Mouse (Mus musculus) liver, embryonic 15.5 days (tissue): ENCODE data around the gene Galnt18. TPM values are rescaled to one million over a fixed set of nuclear protein-coding genes. Genes with fewer than 3 reads are reported as not detected.

Source experiments
- ATAC-seq: fragments of 200-750 bp; cut with Nextera tagmentation; 2 replicates; pipeline ENCODE4 v1.8.0; 2017; ENCODE audit warnings: moderate number of reproducible peaks, mild to moderate bottlenecking, moderate library complexity; ENCODE audit not compliant: insufficient read depth
- H3K27ac ChIP-seq: fragments of 300-500 bp; sonication (generic); replicated peaks from 2 replicates; pipeline ENCODE4 v1.5.1; 2015; ENCODE audit warnings: mild to moderate bottlenecking, inconsistent platforms
- H3K27me3 ChIP-seq: fragments of 300-500 bp; sonication (generic); 2 replicates; pipeline ENCODE4 v1.6.1; 2015; ENCODE audit warnings: mild to moderate bottlenecking, inconsistent platforms
- H3K36me3 ChIP-seq: fragments of 300-500 bp; sonication (generic); replicated peaks from 2 replicates; pipeline ENCODE4 v1.6.1; 2015; ENCODE audit warnings: moderate library complexity, mild to moderate bottlenecking, inconsistent platforms
- H3K4me1 ChIP-seq: fragments of 300-500 bp; sonication (generic); replicated peaks from 2 replicates; pipeline ENCODE4 v1.6.1; 2015; ENCODE audit warnings: inconsistent platforms
- H3K4me2 ChIP-seq: fragments of 300-500 bp; sonication (generic); 2 replicates; pipeline ENCODE4 v1.6.1; 2015; ENCODE audit warnings: moderate library complexity, mild to moderate bottlenecking, inconsistent platforms
- H3K4me3 ChIP-seq: fragments of 300-500 bp; sonication (generic); replicated peaks from 2 replicates; pipeline ENCODE4 v1.5.1; 2015; ENCODE audit warnings: mild to moderate bottlenecking, inconsistent platforms
- H3K9ac ChIP-seq: fragments of 300-500 bp; sonication (generic); 2 replicates; pipeline ENCODE4 v1.6.1; 2015; ENCODE audit warnings: moderate library complexity, mild to moderate bottlenecking, inconsistent platforms
- H3K9me3 ChIP-seq: fragments of 300-500 bp; sonication (generic); replicated peaks from 2 replicates; pipeline ENCODE4 v1.6.1; 2016; ENCODE audit warnings: inconsistent platforms
- WGBS: fragments of 180-500 bp; shearing (Covaris S2); methylation state at CpG from one replicate; pipeline ENCODE4 v1.1.7; 2015; ENCODE audit warnings: mixed read lengths; ENCODE audit not compliant: insufficient replicate concordance; 5-methylcytosine and 5-hydroxymethylcytosine counted together
- polyA plus RNA-seq: library from polyadenylated mRNA; unstranded; fragments of >200 nt; fragmentation: Nextera tagmentation; extraction: Ambion mirVana; gene quantifications from 2 replicates; pipeline ENCODE4 v1.2.1, GENCODE M21; 2015

Galnt18 gene
- polyA plus RNA-seq, 1 experiment from 2014 or later = 1.5 TPM

DNA sequence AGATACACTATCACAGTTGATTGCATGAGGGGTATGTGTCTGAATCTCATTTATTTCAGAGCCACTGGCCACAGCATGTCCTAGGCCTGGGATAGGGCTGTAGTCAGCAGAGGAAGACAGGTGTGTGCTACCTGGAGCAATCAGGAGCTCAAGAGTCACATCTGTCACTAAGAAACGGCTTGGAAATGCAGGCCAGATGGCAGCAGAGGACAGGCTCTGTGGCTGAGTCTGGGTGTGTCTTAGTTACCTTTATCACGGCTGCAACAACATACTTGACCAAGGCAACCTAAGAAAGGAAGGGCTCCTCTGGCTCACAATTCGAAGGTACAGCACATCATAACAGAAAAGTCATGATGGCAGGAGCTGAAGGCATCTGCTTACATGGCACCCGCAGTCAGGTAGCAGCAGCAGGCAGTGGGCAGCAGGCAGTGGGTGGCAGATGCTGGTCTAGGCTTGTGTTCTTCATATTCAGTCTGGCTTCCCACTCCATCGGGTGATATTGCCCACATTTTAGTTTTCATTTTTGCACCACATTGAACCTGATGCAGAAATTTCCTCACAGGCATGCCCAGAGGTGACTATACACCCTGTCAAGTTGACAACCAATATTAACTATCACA, 190.2 kb downstream of the Galnt18 start:
- H3K9ac ChIP-seq = no peak overlapping the region
- H3K4me1 ChIP-seq = no peaks in the 10 kb centered on the region
- no peak overlapping the region for H3K4me3 ChIP-seq
- no peak overlapping the region for H3K4me2 ChIP-seq
- no peak overlapping the region for H3K27ac ChIP-seq
- no peaks in the 10 kb centered on the region for H3K36me3 ChIP-seq
- H3K9me3 ChIP-seq = no peaks in the 10 kb centered on the region
- H3K27me3 ChIP-seq = no peaks in the 10 kb centered on the region
- ATAC-seq = no peak
- WGBS = 46% methylated on average over 5 of the region's 5 CpGs

- no peak for ATAC-seq
- Histone ChIP-seq H3K4me1 (no peaks in the 10 kb centered on the region), H3K27me3 (no peaks in the 10 kb centered on the region), H3K27ac (no peak overlapping the region), H3K4me3 (no peak overlapping the region), H3K36me3 (no peaks in the 10 kb centered on the region), H3K9me3 (no peaks in the 10 kb centered on the region), H3K9ac (no peak overlapping the region), H3K4me2 (no peak overlapping the region)
- WGBS = 36% methylated on average over 4 of the region's 4 CpGs
These were observed 191.4 kb downstream of the Galnt18 start for GRCm38 (mm10) chr7:111588291-111588781.

DNA sequence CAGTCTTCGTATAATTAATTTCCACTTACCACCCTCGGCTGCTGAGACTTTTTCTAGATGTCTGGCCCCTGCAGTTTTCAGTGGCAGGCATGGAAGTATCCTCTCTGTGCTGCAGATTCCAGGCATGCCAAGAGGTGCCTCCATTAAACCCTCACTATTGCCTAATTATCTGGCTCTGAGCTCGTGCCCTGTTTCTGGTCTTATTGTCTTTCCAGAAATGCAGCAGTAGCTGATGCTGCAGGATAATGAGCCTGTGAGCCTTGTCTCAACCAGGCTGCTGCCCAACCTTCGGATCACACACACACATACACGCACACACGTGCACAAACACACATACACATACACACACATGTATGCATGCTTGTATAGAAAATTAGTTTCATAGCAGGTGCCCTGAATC, 199.2 kb downstream of the Galnt18 start:
- H3K27me3 ChIP-seq = no peaks in the 10 kb centered on the region
- ATAC-seq = no peak
- no peak overlapping the region for H3K9ac ChIP-seq
- H3K27ac ChIP-seq = no peak overlapping the region
- H3K4me1 ChIP-seq = no peaks in the 10 kb centered on the region
- H3K4me3 ChIP-seq = no peak overlapping the region
- H3K9me3 ChIP-seq = no peaks in the 10 kb centered on the region
- H3K4me2 ChIP-seq = no peak overlapping the region
- no peaks in the 10 kb centered on the region for H3K36me3 ChIP-seq
- 49% methylated on average over 6 of the region's 6 CpGs for WGBS

DNA sequence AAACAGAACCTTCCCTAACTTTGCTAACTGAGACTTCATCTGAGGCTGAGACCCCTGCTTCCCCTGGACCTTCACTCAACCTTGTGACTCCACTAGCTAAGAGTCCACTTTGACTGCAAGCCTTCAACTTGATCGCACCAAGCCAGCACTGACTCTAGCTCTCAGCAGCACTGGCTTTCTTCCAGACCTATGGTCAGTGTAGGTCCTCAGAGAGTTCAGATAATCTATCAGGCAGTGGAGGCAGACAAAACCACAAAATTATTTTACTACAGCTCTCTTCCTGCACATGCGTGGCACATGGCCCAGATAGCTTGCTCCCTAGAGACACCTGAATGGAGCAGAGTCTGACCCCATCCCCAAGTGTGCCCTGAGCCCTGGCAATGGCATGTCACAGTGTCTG, 204.7 kb downstream of the Galnt18 start:
- Histone ChIP-seq H3K4me1 (no peaks in the 10 kb centered on the region), H3K9ac (no peak overlapping the region), H3K36me3 (no peaks in the 10 kb centered on the region), H3K27me3 (no peaks in the 10 kb centered on the region), H3K4me3 (no peak overlapping the region), H3K27ac (no peak overlapping the region), H3K4me2 (no peak overlapping the region), H3K9me3 (no peaks in the 10 kb centered on the region)
- 29% methylated on average over 2 of the region's 2 CpGs for WGBS
- no peak for ATAC-seq

- no peak overlapping the region for H3K4me2 ChIP-seq
- no peaks in the 10 kb centered on the region for H3K9me3 ChIP-seq
- H3K4me3 ChIP-seq = no peak overlapping the region
- H3K27me3 ChIP-seq = no peaks in the 10 kb centered on the region
- no peaks in the 10 kb centered on the region for H3K4me1 ChIP-seq
- no peak overlapping the region for H3K27ac ChIP-seq
- no peak overlapping the region for H3K9ac ChIP-seq
- ATAC-seq = no peak
- no peaks in the 10 kb centered on the region for H3K36me3 ChIP-seq
- WGBS = 51% methylated on average over 2 of the region's 2 CpGs
These were observed 207.4 kb downstream of the Galnt18 start for GRCm38 (mm10) chr7:111572336-111572735.

- no peak for ATAC-seq
- no peaks in the 10 kb centered on the region for H3K9me3 ChIP-seq
- WGBS = 70% methylated on average over 6 of the region's 6 CpGs
- H3K36me3 ChIP-seq = no peaks in the 10 kb centered on the region
- no peak overlapping the region for H3K9ac ChIP-seq
- H3K27me3 ChIP-seq = no peaks in the 10 kb centered on the region
- H3K4me3 ChIP-seq = no peak overlapping the region
- H3K4me2 ChIP-seq = no peak overlapping the region
- H3K4me1 ChIP-seq = no peaks in the 10 kb centered on the region
- H3K27ac ChIP-seq = no peak overlapping the region
These were observed 212.9 kb downstream of the Galnt18 start for GRCm38 (mm10) chr7:111566838-111567237.

- H3K9me3 ChIP-seq = no peaks in the 10 kb centered on the region; the same call in 1 of the 2 replicates
- no peak for ATAC-seq
- no peak overlapping the region for H3K9ac ChIP-seq
- no peak overlapping the region for H3K4me2 ChIP-seq
- H3K4me1 ChIP-seq = no peaks in the 10 kb centered on the region
- H3K27me3 ChIP-seq = no peaks in the 10 kb centered on the region
- H3K4me3 ChIP-seq = no peak overlapping the region
- H3K27ac ChIP-seq = no peak overlapping the region
- H3K36me3 ChIP-seq = no peaks in the 10 kb centered on the region
- WGBS = 58% methylated on average over 9 of the region's 9 CpGs
These were observed 216.3 kb downstream of the Galnt18 start for GRCm38 (mm10) chr7:111563316-111564110.

- Histone ChIP-seq H3K27me3 (no peaks in the 10 kb centered on the region), H3K9ac (no peak overlapping the region), H3K27ac (no peak overlapping the region), H3K4me3 (no peak overlapping the region), H3K4me2 (no peak overlapping the region), H3K9me3 (no peaks in the 10 kb centered on the region; the same call in 1 of the 2 replicates), H3K36me3 (no peaks in the 10 kb centered on the region), H3K4me1 (no peaks in the 10 kb centered on the region)
- 60% methylated on average over 3 of the region's 3 CpGs for WGBS
- ATAC-seq = no peak
These were observed 219.7 kb downstream of the Galnt18 start for GRCm38 (mm10) chr7:111560097-111560496.

GRCm38 (mm10) chr7:111559011-111559410, 220.8 kb downstream of the Galnt18 start:
- Histone ChIP-seq H3K9me3 (no peaks in the 10 kb centered on the region; the same call in 1 of the 2 replicates), H3K4me3 (no peak overlapping the region), H3K9ac (no peak overlapping the region), H3K4me1 (no peaks in the 10 kb centered on the region), H3K4me2 (no peak overlapping the region), H3K36me3 (no peaks in the 10 kb centered on the region), H3K27ac (no peak overlapping the region), H3K27me3 (no peaks in the 10 kb centered on the region)
- 31% methylated on average over 3 of the region's 3 CpGs for WGBS
- no peak for ATAC-seq

DNA sequence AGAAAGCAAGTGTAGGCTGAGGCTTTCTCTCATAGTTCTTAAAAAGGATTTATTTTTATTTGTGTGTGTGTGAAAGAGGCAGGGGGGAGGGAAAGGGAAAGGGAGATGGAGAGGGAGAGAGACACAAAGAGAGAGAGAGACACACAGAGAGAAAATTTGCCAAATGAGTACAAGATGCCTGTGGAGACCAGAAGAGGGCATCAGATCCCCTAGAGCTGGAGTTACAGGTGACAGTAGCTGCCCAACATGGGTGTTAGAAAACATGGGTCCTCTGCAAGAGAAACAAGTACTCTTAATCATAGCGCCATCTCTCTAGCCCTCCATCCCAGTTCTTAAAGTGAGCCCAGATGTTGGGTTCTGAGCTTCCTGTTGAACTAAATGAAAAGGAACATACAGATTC, 228.8 kb downstream of the Galnt18 start:
- no peak for ATAC-seq
- Histone ChIP-seq H3K9me3 (no peaks in the 10 kb centered on the region), H3K4me3 (no peak overlapping the region), H3K4me2 (no peak overlapping the region), H3K27me3 (no peaks in the 10 kb centered on the region), H3K27ac (no peak overlapping the region), H3K36me3 (no peaks in the 10 kb centered on the region), H3K4me1 (no peaks in the 10 kb centered on the region), H3K9ac (no peak overlapping the region)
- 74% methylated on average over 1 of the region's 1 CpGs for WGBS

DNA sequence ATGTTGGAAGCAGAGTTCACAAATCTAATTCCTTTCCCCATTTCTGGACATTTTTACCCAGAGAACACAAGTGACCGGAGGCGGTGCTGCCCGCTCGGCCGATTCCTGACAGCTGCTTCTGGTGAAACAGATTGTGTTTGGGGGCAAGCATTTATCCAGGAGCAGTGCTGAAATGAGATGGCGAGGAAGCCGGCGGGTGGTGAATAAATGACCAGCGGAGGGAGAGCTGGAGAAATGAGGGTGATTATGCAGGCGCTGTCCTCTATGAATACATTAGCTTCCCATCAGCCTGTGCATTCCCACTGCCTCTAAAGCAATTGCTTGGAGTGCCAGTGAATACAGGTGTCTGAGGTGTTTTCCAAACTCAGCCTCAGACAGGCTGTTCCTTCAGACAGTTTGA, 232.7 kb downstream of the Galnt18 start:
- H3K4me3 ChIP-seq = no peak overlapping the region
- no peaks in the 10 kb centered on the region for H3K36me3 ChIP-seq
- no peak overlapping the region for H3K27ac ChIP-seq
- no peak overlapping the region for H3K4me2 ChIP-seq
- H3K9me3 ChIP-seq = no peaks in the 10 kb centered on the region
- no peaks in the 10 kb centered on the region for H3K4me1 ChIP-seq
- H3K27me3 ChIP-seq = no peaks in the 10 kb centered on the region
- ATAC-seq = no peak
- WGBS = 74% methylated on average over 10 of the region's 10 CpGs
- no peak overlapping the region for H3K9ac ChIP-seq
